Mouse (Mus musculus): ENCODE measurements at regions not wholly inside any gene's neighbourhood (a gene's known extent, or its start where the extent isn't known, plus 50 kb on each side); places are given as distances from the start of the nearest gene placed in this dataset.

DNA sequence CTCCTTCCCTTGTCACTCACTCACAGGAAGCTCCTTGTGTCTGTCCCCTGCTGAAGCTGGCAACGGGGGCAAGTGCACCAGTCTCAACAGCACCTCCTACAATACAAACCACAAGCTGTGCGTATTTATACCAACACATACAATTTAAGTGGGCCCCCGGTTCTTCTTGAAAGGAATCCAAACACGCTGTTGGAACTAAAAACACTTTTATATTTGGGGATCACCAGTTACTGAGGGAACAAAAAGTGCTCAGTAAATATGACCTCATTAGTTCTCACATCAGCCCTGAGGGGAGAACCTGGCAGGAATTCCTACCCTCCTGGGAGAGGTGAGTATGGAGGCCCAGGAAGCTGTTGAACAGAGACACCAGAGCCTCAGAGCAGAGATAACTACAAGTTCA is 107.8 kb upstream of the Kit start:
- DNase-seq (ENCODE audit: inconsistent ontology term) = no peak

DNA sequence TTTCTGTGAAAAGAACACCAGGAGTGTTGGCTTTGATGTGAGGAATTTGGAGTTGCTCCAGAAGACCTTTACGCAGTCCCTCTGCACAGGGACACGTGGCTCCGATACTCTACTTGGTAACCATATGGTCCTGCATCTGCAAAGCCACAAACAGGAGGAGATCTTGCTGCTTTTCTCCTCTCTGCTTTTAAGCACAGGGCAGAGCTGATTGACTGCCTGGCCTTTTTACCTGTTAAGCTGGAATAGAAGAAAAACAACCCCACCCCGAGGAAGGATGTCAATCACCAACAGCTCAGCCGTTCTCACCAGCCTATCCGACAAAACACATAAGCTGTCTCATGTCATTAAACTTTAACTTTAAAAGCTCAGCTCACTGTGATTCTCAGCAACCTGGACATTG is 106.8 kb upstream of the Kit start:
- DNase-seq (ENCODE audit: inconsistent ontology term) = no peak

DNA sequence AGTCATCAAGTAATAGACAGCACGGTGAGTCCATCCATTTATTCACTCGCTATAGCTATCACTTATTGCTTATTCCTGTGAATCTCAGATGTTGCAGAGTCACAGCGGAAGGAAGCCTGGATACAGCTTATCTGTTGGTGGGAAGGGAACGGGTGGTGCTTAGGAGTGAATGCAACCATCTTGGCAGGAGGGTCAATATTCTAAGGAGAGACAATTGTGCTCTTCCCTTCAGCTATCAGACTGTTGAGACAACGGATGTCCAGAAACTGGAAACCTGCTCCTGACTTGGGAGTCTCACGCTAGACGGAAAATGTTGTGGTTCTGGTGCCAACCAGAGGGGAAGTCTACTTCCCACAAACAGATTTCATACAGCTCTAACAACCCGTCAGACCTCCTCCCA is 103.7 kb upstream of the Kit start:
- DNase-seq (ENCODE audit: inconsistent ontology term) = no peak

DNA sequence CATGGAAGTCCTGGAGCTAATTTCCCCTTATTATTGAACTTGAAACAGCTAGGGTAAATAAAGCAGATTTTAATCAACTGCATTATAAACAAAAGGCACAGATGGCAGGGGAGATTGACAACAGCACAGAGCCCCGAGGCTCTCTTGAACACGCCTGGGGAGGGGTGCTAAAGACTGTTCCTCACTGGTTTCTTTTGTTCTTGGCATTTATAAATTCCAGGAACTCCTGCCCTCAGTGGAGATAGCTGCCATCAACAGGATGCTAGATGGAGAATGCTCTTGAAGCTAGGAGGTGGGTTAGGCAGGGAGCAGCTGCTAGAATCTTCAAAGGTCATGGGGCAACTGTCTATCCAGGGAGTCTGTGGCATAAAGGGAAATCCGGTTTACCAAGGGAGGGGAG is 102.2 kb upstream of the Kit start:
- no peak for DNase-seq (ENCODE audit: inconsistent ontology term)

DNA sequence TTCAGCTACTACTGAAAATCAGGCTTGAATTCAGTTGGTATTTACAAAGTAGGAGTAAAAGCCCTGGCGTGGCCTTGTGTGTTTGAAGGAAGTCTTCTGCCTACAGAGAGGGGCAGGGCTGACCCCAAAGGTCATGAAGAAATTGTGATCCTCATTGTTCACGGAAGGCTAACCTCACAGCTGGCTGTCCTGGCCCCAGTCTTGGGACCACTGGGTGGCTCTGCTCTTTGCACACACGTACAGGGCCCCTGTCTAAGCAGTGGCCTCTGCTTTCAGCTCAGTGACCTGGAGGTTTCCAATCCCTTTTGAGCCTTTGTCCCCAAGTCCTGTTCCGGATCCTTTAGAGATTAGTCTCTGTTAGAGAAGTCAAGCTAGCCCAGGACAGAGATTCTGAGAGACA is 99.3 kb upstream of the Kit start:
- no peak for DNase-seq (ENCODE audit: inconsistent ontology term)

DNA sequence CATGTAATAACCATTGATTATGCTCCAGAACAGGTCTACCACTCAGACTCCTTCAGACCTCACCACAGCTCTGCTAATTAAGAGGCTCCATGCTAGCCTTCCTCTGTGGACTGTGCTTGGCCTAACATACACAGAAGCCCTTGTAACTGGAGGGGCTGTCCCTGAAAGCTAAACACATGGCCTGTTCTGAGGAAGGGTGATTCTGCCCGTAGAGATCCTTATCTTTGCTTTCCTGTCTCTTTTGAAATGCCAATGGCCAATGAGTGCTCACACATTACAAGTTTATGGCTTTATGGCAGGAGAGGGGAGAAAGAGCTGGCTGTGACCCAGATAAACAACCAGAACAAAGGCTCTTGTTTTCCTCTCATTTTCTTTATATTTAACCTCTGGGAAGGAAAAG is 96.2 kb upstream of the Kit start:
- no peak for DNase-seq (ENCODE audit: inconsistent ontology term)

DNA sequence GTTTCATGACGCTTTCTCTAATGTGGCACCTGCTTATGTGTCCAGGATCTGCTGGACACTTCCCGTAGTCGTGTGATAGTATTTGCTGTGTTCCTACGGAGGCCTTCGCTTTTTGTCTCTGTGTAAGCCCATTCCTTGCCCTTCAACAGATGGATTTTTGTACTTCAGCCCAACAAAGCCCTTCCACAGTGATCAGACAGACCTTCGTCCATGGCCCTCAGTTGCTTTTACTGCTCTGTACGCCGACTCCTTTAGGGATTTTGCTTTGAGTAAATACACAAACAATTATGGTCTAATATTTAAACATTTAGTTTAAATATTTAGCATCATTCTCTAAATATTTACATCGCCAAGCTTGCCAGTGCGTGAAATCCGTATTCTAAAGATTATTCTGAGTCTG is 95.6 kb upstream of the Kit start:
- DNase-seq (ENCODE audit: inconsistent ontology term) = no peak

DNA sequence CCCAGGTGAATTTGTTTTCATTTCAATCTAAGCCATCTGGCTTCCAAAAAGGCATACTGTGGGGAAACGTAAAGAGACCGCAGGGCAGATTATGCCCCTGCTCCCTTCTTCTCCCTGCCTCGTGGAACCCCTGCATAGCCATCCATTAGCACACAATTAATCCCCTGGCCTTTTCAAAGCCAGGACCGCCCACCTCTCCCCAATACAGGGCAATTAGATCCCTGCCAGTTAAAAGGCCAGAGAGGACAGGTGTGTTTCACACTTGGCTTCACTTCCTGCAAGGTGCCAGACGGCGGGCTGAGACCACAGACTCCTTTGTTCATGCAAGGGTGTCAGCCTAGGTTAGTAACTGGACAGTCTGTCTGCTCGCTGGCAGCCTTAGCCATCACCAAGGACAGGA is 93.1 kb upstream of the Kit start:
- DNase-seq (ENCODE audit: inconsistent ontology term) = no peak

DNA sequence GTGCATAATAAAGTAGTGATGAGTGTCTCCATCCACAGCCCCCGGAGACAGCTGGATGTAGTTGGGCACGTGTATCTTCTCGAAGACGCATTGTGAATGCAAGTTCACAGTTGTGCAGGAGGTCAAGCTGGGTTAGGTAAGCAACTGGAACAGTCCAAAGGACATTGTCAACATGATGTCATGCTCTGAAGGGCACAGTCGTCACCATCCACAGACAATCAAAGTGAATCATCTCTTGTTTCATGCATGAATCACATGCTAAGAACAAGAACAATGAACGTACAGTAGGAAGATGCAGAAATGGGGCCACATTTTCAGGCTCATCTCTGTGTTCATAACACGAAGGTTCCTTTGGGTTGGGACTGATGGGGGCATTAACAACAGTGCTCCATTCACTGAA is 90.4 kb upstream of the Kit start:
- DNase-seq (ENCODE audit: inconsistent ontology term) = no peak

DNA sequence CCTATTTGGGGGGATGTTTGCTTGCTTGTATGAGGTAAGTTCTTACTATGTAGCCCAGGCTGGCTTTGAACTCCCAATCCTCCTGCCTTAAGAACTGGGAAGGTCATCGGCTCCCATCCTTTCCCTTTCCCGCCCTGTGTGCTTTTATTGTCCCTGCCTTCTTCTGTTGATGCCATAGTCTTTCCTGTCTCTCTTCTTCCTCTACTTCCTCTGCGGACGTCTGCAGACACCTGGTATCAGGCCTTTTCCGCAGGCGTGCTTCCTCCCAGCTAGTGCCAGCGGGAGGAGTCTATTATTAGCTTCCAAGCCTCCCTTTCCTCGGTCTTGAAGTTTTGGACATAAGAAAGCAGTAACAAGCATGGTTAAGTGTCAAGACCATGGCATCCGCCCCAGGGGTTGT is 83.9 kb upstream of the Kit start:
- no peak for DNase-seq (ENCODE audit: inconsistent ontology term)

DNA sequence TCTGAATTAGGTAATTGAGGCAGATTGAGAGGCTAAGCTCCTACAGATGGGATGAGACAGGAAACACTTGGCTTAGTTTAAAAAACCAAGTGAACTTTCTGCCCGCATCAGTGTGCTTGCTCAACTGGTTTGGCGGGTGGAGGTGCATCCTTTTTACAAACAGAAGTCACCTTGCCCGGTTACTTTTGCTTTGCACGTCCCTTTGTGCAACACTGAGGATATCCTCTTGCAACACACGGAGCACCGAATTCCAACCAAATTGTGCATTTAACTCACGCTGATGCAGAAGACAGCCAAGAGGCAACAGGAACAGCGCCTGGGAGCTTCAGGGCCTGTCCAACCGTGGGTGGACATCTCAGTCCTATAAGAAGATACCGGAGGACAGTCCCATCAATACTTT is 80.6 kb upstream of the Kit start:
- no peak for DNase-seq (ENCODE audit: inconsistent ontology term)

DNA sequence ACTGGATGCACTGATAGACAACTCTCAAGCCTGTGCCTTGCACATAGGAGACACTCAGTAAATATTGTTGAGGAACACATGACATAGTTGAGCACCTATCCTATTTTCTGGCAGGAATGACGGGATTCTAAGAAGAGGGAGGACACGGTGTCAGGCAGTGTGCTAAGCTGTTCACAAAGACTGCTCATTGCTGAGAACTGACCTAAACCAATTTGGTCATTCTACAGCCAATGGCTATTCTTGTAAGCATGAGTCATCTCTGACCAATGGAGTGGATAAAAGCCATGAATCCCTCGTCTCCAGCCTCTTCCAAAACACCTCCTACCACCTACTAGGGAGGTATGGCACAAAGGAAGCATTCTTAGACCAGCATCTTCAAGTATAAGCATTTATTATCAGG is 75.7 kb upstream of the Kit start:
- peak; percentile 57 for DNase-seq (ENCODE audit: inconsistent ontology term)

DNA sequence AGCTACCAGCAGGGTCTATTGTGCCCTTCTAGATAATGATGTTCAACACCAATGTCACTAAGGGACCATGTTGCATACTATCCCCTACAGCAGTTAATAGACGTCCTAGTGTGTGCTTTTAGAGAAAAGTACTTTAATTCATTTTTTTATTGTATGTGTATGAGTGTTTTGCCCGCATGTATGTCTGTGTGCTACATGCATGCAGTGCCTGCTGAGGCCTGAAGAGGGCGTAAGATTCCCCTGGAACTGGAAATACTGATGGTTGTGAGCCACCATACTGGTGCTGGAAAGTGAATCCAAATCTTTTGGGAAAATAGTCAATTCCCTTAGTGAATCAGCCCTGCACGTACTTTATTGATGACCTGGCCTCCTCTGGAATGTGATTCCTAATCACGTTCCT is 75.0 kb upstream of the Kit start:
- no peak for DNase-seq (ENCODE audit: inconsistent ontology term)

DNA sequence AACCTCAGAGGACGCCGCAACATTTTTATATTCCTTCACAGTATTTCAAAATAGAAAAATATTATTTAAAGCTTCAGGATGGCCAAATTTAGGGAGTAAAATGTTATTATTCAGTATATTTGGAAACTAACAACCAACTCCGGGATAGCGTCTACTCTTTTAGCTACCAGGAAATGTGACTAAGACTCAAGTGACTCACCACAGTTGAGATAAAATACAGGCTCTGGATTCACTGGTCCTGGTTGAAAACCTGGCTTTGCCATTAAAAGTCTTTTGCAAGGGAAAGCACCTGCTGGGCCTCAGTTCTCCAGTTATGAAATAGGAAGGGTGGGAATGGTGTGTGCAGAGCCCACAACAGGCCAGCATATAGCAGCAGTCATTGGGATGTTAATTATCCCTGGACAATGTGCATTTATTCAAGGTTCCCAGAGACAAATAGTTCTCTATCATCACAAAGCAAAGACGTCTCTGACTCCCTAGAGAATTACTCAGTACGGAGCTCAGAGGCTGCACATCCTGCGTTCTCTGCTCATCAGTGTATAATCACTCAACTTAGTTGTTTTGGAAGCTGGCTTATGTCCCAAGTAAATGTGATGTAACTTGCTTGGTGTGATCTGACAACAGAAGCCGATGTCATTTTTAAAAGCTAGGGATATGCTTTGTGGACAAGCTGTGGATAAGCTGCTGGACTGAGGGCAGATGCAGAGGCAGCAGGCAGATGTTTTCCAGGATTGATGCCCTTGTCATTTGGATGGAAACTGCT is 73.9 kb upstream of the Kit start:
- DNase-seq (ENCODE audit: inconsistent ontology term) = no peak

DNA sequence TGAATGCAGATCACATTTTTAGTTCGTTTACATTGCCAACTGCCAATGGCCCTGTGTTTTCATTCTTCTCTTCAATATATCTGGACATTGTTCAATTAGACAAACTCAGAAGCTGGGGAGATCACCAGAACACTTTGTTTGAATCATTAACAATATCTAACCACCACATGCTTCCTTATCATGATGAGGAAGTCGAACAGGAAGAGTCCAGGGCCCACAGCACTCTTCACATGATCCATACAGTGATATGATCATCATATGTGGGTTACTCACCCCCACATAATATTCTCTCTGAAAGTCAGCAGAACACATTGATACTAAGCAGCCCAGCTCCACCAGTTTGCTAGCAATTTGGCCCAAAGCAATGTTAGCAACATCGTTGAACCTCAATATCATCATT is 71.0 kb upstream of the Kit start:
- no peak for DNase-seq (ENCODE audit: inconsistent ontology term)

DNA sequence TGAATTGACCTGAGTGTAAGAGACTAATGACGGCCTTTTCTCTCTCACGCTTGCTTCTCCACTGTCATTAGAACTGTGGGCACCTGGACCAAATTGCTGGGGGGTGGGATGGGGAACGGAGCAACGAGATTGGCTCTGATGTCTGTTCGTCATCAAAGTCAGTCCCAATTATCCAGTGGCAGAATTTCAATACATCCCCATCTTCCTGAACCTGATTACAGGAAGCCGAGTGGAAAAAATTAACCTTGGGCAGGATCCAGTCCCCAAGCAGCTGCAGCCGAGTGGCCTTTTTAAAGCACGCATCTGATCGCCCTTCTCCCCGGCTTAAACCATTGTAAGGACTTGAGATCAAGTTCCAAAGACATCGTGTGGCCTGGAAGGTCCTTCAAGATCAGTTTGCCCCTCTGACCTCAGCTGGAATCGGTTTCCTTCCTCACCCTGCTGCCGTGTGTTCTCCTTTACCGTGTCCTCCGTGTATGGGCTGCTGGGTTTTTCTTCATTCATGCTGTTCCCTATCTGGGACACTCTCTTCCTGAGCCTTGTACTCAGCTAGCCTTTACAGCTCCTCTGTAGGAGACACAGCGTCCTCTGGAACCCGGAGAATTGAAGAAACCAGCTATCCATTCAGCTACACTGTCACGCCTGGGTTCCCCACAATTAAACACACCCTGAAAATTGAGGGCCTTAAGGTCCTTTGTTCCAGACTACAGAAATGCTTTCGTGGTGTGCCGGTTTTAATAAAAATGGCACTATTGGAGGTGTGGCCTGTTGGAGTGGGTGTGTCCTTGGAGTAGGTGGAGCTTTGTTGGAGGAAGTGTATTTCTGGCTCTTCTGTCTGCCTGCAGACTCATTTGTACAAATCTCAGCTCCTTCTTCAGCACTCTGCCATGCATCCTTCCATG is 61.9 kb upstream of the Kit start:
- peak; percentile 20 for DNase-seq (ENCODE audit: inconsistent ontology term)

DNA sequence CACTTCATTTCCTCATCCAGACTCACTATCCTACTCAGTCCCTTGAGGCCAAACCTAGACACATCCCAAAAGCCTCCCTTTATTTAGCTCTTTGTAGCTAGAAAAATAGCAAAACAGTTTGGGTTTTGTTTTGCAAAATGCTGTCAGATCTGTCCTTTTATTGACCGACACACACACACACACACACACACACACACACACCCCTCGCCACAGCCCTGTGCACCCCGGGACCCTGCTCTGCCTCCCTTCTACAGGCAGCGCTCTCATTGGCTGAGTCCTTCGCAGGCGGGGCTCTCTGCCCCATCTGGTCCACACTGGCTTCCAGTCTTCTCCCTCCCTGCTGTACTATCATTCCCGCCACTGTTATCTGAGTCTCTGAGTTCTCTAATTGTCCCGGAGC is 56.5 kb upstream of the Kit start:
- DNase-seq (ENCODE audit: inconsistent ontology term) = no peak

DNA sequence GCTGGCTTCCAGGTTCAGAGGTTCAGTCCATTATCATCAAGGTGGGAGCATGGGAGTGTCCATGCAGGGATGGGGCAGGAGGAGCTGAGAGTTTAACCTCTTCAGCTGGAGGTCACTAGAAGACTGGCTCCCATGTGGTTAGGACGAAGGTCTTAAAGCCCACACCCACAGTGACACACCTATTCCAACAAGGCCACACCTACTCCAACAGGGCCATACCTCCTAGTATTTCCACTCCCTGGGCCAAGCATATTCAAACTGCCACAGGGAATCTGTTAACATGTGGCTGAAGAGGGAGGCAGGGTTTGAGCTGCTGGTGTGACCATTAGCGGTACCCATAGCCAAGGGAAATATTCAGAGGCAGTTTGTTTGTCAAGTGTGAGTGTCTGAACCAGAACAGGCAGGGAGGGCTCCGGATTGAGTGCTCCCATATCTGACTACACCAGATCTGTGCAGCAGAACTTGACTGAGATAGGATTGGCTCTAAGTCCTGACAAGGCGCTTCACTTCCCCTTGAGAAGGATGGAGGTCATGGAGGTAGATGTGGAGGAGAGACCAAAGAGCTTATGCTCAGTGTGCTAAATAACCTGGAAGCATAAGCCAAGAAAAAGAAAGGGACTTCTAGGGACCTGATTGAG is 51.6 kb upstream of the Kit start:
- no peak for DNase-seq (ENCODE audit: inconsistent ontology term)

All from Muller cell, postnatal 12 days (primary cell).